Mouse (Mus musculus): Measurements from ENCODE around the gene Mb21d2. TPM values are rescaled to one million over a fixed set of nuclear protein-coding genes. Genes with fewer than 3 reads are reported as not detected.

Mb21d2 gene
- polyA plus RNA-seq, 2 experiments = 9.9 to 11.8 TPM

DNA sequence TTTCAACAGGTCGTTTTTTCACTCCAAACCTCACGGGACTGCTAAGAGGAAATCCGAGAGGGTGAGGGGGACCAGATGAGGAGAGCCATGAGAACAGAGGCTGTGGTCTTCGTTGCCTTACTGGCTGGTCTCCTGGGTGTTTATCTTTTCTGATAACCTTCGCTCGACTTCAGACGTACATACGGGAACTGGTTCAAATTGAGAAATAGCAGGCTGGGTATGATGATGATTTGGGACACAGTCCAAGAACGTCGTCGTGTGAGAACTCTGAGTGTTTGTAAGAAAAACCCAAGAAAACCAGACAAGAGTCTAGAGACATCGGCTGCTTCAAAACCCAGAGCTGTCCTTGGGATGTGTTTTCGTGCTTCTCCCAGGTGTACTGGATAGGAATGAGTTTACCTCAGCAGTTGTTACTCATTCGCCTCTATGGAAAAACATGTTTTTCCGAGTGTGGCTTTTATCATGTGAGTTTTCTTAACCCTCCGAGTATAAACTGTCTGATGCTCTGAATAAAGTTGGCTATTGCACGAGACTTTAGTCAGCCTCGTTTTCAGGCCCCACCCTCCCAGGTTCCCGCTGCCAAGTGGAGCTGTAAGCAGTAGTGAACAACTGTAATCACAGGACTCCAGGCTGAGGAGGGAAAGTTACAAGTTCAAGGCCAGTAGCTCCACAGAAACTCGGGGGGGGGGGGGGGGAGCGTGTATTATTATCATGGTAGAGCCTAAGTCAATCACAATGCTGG is 46.6 kb downstream of the Mb21d2 start:
- Histone ChIP-seq H3K9me3 (ENCODE audit: control insufficient read depth, low read length) (no peaks in the 10 kb centered on the region), H3K27me3 (ENCODE audit: control insufficient read depth, insufficient read depth, low read length) (no peaks in the 10 kb centered on the region), H3K27ac (replicated peaks; ENCODE audit: low read depth, low read length) (no peak overlapping the region), H3K36me3 (ENCODE audit: control insufficient read depth, insufficient read depth, low read length) (no peaks in the 10 kb centered on the region), H3K9ac (ENCODE audit: low read depth, low read length, severe bottlenecking) (no peak overlapping the region), H3K4me3 (replicated peaks; ENCODE audit: low read length) (no peak overlapping the region), H3K4me2 (replicated peaks; ENCODE audit: low read depth, low read length, severe bottlenecking) (no peak overlapping the region), H3K4me1 (ENCODE audit: control insufficient read depth, insufficient read depth, low read length) (peaks cover 35% of the 10 kb centered on the region)
- DNase-seq (ENCODE audit: low spot score) (no peak), ATAC-seq (ENCODE audit: low FRiP score, low read depth) (no peak)
- no peak for TF ChIP-seq POLR2A (IDR thresholded peaks at IDR 0.05; ENCODE audit: borderline replicate concordance, extremely low read depth, insufficient read depth, insufficient read length)
- WGBS = 50% methylated on average over 21 of the region's 21 CpGs

DNA sequence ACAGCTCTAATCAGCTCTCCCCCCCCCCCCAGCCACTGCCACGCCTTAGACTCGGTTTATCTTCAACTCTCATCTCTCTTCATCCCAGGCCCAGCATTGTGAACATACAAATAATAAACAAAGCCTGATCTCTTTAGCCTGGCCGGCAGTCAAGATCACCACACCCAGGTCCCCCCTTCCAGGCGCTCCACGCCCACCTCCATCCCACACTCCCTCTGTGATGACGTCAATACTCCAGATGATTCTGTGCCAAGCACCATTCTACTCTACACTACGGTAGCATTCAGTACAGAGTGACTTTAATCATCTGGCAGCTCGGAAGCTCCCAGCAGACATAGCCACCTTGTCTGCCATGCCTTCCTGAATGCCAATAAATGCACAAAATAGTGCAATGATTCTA is 47.7 kb downstream of the Mb21d2 start:
- Histone ChIP-seq H3K4me2 (replicated peaks; ENCODE audit: low read depth, low read length, severe bottlenecking) (no peak overlapping the region), H3K27me3 (ENCODE audit: control insufficient read depth, insufficient read depth, low read length) (no peaks in the 10 kb centered on the region), H3K27ac (replicated peaks; ENCODE audit: low read depth, low read length) (no peak overlapping the region), H3K4me3 (replicated peaks; ENCODE audit: low read length) (no peak overlapping the region), H3K4me1 (ENCODE audit: control insufficient read depth, insufficient read depth, low read length) (peaks cover 36% of the 10 kb centered on the region), H3K36me3 (ENCODE audit: control insufficient read depth, insufficient read depth, low read length) (no peaks in the 10 kb centered on the region), H3K9me3 (ENCODE audit: control insufficient read depth, low read length) (no peaks in the 10 kb centered on the region), H3K9ac (ENCODE audit: low read depth, low read length, severe bottlenecking) (no peak overlapping the region)
- DNase-seq (ENCODE audit: low spot score) = no peak
- no peak for ATAC-seq (ENCODE audit: low FRiP score, low read depth)
- 53% methylated on average over 8 of the region's 8 CpGs for WGBS
- TF ChIP-seq POLR2A (IDR thresholded peaks at IDR 0.05; ENCODE audit: borderline replicate concordance, extremely low read depth, insufficient read depth, insufficient read length) = no peak

DNA sequence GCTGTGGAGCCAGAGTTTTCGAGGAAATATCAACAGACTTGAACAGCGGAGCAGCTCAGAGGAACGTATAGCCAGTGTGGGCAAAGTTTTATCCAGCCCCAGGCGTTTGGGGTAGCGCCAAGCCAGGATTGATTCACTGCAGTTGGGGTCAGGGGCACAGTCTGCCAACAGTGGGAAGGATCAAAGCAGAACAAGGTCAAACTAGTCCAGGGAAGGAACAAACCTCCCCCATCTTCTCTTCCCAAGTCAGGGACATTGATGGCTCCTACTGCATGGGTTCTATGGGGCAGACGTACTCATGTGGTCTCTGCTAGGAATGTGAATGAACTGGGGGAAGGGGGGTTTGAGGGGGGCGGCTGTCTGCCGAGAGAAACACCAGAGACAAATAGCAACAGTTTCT is 48.7 kb downstream of the Mb21d2 start:
- 0 out of 2 replicates have a peak, but pooled peaks have one; percentile 24 for ATAC-seq (ENCODE audit: low FRiP score, low read depth)
- no peak for DNase-seq (ENCODE audit: low spot score)
- H3K27ac ChIP-seq (replicated peaks; ENCODE audit: low read depth, low read length) = no peak overlapping the region

GRCm38 (mm10) chr16:28880307-28880681 is 49.2 kb downstream of the Mb21d2 start:
- Histone ChIP-seq H3K36me3 (ENCODE audit: control insufficient read depth, insufficient read depth, low read length) (no peaks in the 10 kb centered on the region), H3K4me2 (replicated peaks; ENCODE audit: low read depth, low read length, severe bottlenecking) (no peak overlapping the region)
- WGBS = 40% methylated on average over 8 of the region's 8 CpGs

More for the DNA sequence above, 48.7 kb downstream of the Mb21d2 start:
- WGBS = 9% methylated on average over 8 of the region's 8 CpGs
- no peaks in the 10 kb centered on the region for H3K27me3 ChIP-seq (ENCODE audit: control insufficient read depth, insufficient read depth, low read length)
- H3K9me3 ChIP-seq (ENCODE audit: control insufficient read depth, low read length) = no peaks in the 10 kb centered on the region
- H3K36me3 ChIP-seq (ENCODE audit: control insufficient read depth, insufficient read depth, low read length) = no peaks in the 10 kb centered on the region
- TF ChIP-seq POLR2A (IDR thresholded peaks at IDR 0.05; ENCODE audit: borderline replicate concordance, extremely low read depth, insufficient read depth, insufficient read length) = no peak
- H3K9ac ChIP-seq (ENCODE audit: low read depth, low read length, severe bottlenecking) = no peak overlapping the region
- no peak overlapping the region for H3K4me3 ChIP-seq (replicated peaks; ENCODE audit: low read length)
- 0 out of 2 replicates have a peak overlapping the region, but pooled peaks have one; percentile 13 for H3K4me2 ChIP-seq (replicated peaks; ENCODE audit: low read depth, low read length, severe bottlenecking)
- peaks cover 39% of the 10 kb centered on the region for H3K4me1 ChIP-seq (ENCODE audit: control insufficient read depth, insufficient read depth, low read length)

GRCm38 (mm10) chr16:28879636-28880306 is 49.7 kb downstream of the Mb21d2 start:
- H3K4me3 ChIP-seq (replicated peaks; ENCODE audit: low read length) = no peak overlapping the region
- H3K4me1 ChIP-seq (ENCODE audit: control insufficient read depth, insufficient read depth, low read length) = peaks cover 39% of the 10 kb centered on the region
- no peaks in the 10 kb centered on the region for H3K9me3 ChIP-seq (ENCODE audit: control insufficient read depth, low read length)
- no peaks in the 10 kb centered on the region for H3K36me3 ChIP-seq (ENCODE audit: control insufficient read depth, insufficient read depth, low read length)
- no peak overlapping the region for H3K9ac ChIP-seq (ENCODE audit: low read depth, low read length, severe bottlenecking)
- DNase-seq (ENCODE audit: low spot score) (no peak), ATAC-seq (ENCODE audit: low FRiP score, low read depth) (no peak)
- WGBS = 70% methylated on average over 12 of the region's 12 CpGs
- no peak for TF ChIP-seq POLR2A (IDR thresholded peaks at IDR 0.05; ENCODE audit: borderline replicate concordance, extremely low read depth, insufficient read depth, insufficient read length)
- no peak overlapping the region for H3K4me2 ChIP-seq (replicated peaks; ENCODE audit: low read depth, low read length, severe bottlenecking)
- H3K27ac ChIP-seq (replicated peaks; ENCODE audit: low read depth, low read length) = no peak overlapping the region
- H3K27me3 ChIP-seq (ENCODE audit: control insufficient read depth, insufficient read depth, low read length) = no peaks in the 10 kb centered on the region

More at GRCm38 (mm10) chr16:28880307-28880681, 49.2 kb downstream of the Mb21d2 start:
- Histone ChIP-seq H3K27me3 (ENCODE audit: control insufficient read depth, insufficient read depth, low read length) (no peaks in the 10 kb centered on the region), H3K9ac (ENCODE audit: low read depth, low read length, severe bottlenecking) (no peak overlapping the region), H3K4me3 (replicated peaks; ENCODE audit: low read length) (no peak overlapping the region), H3K9me3 (ENCODE audit: control insufficient read depth, low read length) (no peaks in the 10 kb centered on the region), H3K27ac (replicated peaks; ENCODE audit: low read depth, low read length) (no peak overlapping the region), H3K4me1 (ENCODE audit: control insufficient read depth, insufficient read depth, low read length) (peaks cover 39% of the 10 kb centered on the region)
- DNase-seq (ENCODE audit: low spot score) (no peak), ATAC-seq (ENCODE audit: low FRiP score, low read depth) (no peak)
- TF ChIP-seq POLR2A (IDR thresholded peaks at IDR 0.05; ENCODE audit: borderline replicate concordance, extremely low read depth, insufficient read depth, insufficient read length) = no peak
